Mouse (Mus musculus): Measurements from ENCODE around the gene Gm21981.

DNA sequence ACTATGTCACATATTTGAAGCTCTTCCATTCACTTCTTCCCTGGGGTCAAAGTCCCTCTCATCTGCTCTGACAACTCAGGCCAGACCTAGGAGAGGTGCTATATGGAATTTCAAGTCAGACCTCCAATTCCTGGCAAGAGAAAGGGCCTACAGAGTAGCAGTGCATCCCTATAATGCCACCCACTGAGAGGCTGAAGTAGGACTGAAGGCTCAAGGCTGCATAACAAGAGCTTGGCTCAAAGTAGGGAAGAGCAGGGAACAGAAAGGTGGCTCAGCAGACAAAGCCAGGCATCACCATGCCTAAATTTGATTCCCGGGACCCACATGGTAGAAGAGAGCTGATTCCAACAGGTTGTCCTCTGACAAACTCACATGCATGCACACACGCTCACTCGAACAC lies 2.6 kb downstream of the Gm21981 start:
- TF ChIP-seq GATA1 (IDR thresholded peaks at IDR 0.05; ENCODE audit: borderline replicate concordance, low read length) = no peak
- no peak for TF ChIP-seq FLI1 (IDR thresholded peaks at IDR 0.05; ENCODE audit: low read length)
